Mouse (Mus musculus) stomach, embryonic 15.5 days (tissue): ENCODE data around the gene Dusp11. TPM values are rescaled to one million over a fixed set of nuclear protein-coding genes. Genes with fewer than 3 reads are reported as not detected.
"Not testable (repeated sequence)": the region's sequence is repeated elsewhere in the genome, so short reads cannot be mapped to it uniquely, and the experiment has no call there.

Source experiments
- ATAC-seq: fragments of 200-750 bp; cut with Nextera tagmentation; 2 replicates; pipeline ENCODE4 v1.8.0; 2017; ENCODE audit warnings: low read depth, moderate number of reproducible peaks, moderate TSS enrichment; ENCODE audit not compliant: insufficient read depth, low FRiP score
- H3K27ac ChIP-seq: fragments of 300-500 bp; sonication (generic); 2 replicates; pipeline ENCODE4 v1.5.1; 2015; ENCODE audit warnings: mild to moderate bottlenecking, inconsistent platforms
- H3K27me3 ChIP-seq: fragments of 300-500 bp; sonication (generic); replicated peaks from 2 replicates; pipeline ENCODE4 v1.6.1; 2015; ENCODE audit warnings: inconsistent platforms
- H3K36me3 ChIP-seq: fragments of 300-500 bp; sonication (generic); 2 replicates; pipeline ENCODE4 v1.6.1; 2015; ENCODE audit warnings: inconsistent platforms
- H3K4me1 ChIP-seq: fragments of 300-500 bp; sonication (generic); 2 replicates; pipeline ENCODE4 v1.6.1; 2015; ENCODE audit warnings: inconsistent platforms
- H3K4me2 ChIP-seq: fragments of 300-500 bp; sonication (generic); 2 replicates; pipeline ENCODE4 v1.6.1; 2015; ENCODE audit warnings: mild to moderate bottlenecking, inconsistent platforms
- H3K4me3 ChIP-seq: fragments of 300-500 bp; sonication (generic); replicated peaks from 2 replicates; pipeline ENCODE4 v1.5.1; 2015; ENCODE audit warnings: inconsistent platforms
- H3K9ac ChIP-seq: fragments of 300-500 bp; sonication (generic); 2 replicates; pipeline ENCODE4 v1.6.1; 2015; ENCODE audit warnings: inconsistent platforms
- H3K9me3 ChIP-seq: fragments of 300-500 bp; sonication (generic); 2 replicates; pipeline ENCODE4 v1.6.1; 2016; ENCODE audit warnings: inconsistent platforms
- WGBS: fragments of 180-500 bp; shearing (Covaris S2); methylation state at CpG from one replicate; pipeline ENCODE4 v1.1.7; 2015; 5-methylcytosine and 5-hydroxymethylcytosine counted together
- polyA plus RNA-seq: library from polyadenylated mRNA; unstranded; fragments of >200 nt; fragmentation: Nextera tagmentation; extraction: Ambion mirVana; gene quantifications from 2 replicates; pipeline ENCODE4 v1.2.1, GENCODE M21; 2015

Gene Dusp11
- polyA plus RNA-seq, result 39.4 and 41.2 TPM in 2 replicates

DNA sequence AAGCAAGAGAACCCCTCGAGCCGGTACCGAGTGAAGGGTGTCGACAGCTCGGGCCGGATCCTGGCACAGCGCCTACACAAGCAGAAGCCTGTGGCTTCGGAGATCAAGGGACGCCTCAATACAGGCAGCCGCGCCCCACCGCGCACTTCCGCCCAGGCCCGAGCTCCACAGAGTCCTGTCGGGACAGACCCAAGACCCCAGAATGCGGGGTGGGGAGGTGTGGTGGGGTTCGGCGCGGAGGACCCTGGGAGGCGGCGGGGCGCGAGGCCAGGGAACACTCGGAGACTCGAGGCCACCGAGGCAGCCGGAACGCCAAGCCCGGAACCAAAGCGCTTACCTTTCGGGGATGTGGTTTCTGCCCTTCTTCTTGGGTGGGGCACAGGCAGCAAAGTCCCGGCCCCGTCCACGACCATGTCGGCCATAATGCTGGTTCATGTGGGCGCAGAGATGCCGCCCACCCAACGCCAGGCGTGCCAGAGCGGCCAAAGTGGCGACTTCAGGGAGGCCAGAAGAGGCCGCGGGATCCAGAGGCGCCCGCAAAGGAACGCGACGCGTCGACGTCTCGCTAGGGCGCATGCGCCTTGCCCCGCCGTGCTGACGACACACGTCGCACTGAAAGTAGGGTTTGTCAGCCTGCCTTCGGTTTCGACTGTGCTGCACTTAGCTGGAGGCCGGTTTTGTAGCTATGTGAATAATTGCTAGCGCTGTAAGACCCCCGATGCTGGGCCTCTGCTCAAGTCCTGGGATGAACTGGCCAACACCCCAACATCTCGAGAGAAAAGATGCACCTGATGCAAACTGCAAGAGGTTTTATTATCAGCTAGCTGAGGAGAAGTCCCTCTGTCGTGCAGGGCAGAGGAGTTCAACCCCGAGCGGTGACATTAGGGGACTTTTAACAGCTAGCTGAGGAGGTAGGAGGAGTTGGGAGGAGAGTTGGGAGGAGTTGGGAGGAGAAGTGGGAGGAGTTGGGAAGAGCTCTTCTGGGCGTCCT lies at the start of gene Dusp11:
Dusp11 (minus strand) TSS at position 567 of the 991 bp plus-strand sequence.
- under 1% methylated on average over 70 of the region's 70 CpGs for WGBS
- H3K4me2 ChIP-seq, result peak within 1 kb of the TSS; percentile 71
- peak; percentile 97 for ATAC-seq
- H3K9ac ChIP-seq, result peak within 1 kb of the TSS; percentile 98
- H3K27ac ChIP-seq, result peak within 1 kb of the TSS; percentile 100
- H3K4me1 ChIP-seq, result no peaks in the 10 kb centered on the region
- no peaks in the 10 kb centered on the region for H3K9me3 ChIP-seq
- H3K36me3 ChIP-seq, result peaks cover 7% of the 10 kb centered on the region
- peak within 1 kb of the TSS; percentile 78 for H3K4me3 ChIP-seq
- no peaks in the 10 kb centered on the region for H3K27me3 ChIP-seq

DNA sequence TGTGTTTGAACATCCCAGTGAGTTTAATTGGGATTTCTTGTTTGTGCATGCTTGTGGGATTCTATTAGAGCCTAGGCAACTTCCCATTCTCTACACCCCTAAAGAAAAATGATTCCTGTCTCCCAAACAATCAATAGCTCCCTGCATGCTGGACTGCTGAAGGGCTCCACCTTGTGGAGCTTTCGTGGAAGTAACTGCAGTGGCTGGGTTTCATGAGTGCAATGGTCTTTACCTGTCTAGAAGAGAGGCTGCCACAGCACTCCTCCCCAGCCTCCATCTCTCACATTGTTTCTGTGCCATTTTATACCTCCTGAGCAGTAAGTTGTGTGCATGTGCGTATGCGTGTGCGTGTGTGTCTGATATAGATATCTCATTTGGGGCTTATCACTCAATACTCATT lies 48.5 kb upstream of the Dusp11 start:
- no peaks in the 10 kb centered on the region for H3K4me1 ChIP-seq
- no peak overlapping the region for H3K4me3 ChIP-seq
- no peaks in the 10 kb centered on the region for H3K9me3 ChIP-seq
- ATAC-seq, result no peak
- no peaks in the 10 kb centered on the region for H3K36me3 ChIP-seq
- WGBS, result 34% methylated on average over 4 of the region's 4 CpGs
- H3K27me3 ChIP-seq, result no peaks in the 10 kb centered on the region
- H3K27ac ChIP-seq, result no peak overlapping the region
- no peak overlapping the region for H3K4me2 ChIP-seq
- H3K9ac ChIP-seq, result no peak overlapping the region

DNA sequence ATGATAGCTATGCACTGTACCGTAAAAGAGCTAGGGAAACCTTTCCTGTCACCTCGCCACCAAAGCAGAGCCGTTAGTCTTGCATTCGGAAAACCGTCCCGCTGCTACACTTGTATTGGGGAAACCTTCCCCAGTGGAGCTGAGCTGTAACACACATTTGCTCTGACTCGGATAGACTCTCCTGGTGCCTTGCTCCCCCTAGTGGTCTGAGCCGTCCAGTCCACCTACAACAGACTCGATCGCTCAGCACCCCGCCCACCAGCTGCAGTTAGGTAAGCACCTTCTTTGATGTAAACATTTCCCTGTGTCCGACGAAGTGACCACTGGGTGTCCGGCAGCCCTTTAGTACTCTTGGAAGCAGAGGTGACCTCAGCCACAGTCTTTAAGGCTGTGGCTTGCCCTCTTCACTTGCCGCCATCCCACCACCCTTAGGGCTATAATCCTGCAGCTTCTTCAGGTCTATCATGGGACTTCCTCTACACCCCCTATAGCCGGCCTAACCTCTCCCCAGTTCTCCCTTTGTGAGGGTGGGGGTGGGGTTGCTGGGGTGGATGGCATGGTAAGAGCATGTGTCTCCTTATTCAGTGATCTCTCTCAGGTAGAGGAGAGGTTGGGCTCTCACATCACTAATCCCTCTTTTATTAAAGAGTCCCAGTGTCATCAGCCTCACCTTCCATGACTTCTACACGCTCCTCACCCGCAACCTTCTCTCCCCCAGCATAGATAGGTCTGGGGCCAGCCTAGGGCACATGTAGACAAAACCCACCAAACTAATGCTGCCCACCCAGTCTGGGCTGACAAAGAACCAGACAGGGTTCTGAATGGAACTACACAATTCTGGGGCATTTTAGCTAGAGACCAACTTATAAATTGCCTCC lies 43.0 kb upstream of the Dusp11 start:
- Histone ChIP-seq H3K9me3 (no peaks in the 10 kb centered on the region), H3K4me2 (peak overlapping the region; percentile 50), H3K27ac (no peak overlapping the region), H3K27me3 (no peaks in the 10 kb centered on the region), H3K36me3 (no peaks in the 10 kb centered on the region), H3K4me3 (0 out of 2 replicates have a peak overlapping the region, but pooled peaks have one; percentile 12), H3K9ac (no peak overlapping the region), H3K4me1 (peaks cover 4% of the 10 kb centered on the region; the same call in 1 of the 2 replicates)
- WGBS, result 12% methylated on average over 18 of the region's 18 CpGs
- ATAC-seq, result peak; percentile 82

DNA sequence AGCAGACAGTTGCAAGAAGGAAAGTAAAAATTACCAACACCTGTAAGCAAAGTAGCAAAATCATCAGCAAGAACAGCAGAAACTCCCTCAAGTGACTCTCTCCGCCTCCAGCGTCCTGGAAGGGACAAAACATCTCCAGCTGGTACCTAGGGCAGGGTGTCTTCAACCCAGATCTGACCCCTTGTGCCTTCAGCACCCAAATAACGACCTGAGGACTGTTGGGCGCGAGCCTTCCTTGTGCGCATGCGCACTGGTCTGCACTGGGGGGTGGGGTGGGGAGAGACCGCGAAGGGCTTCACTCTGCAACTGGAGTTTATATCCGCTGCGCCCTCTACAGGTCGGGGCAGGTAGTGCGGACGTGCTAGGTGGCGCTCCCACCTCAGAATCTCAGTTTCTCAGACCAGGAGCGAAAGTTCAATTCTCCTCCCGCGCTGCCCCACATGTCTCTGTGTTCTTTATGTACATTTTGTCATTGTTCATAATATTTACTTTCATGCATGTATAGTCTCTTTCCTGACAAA lies 42.0 kb upstream of the Dusp11 start:
- no peak overlapping the region for H3K27ac ChIP-seq
- H3K27me3 ChIP-seq, result no peaks in the 10 kb centered on the region
- ATAC-seq, result no peak
- H3K4me1 ChIP-seq, result peaks cover 4% of the 10 kb centered on the region; the same call in 1 of the 2 replicates
- H3K4me3 ChIP-seq, result no peak overlapping the region
- no peaks in the 10 kb centered on the region for H3K36me3 ChIP-seq
- no peaks in the 10 kb centered on the region for H3K9me3 ChIP-seq
- WGBS, result 68% methylated on average over 18 of the region's 18 CpGs
- H3K4me2 ChIP-seq, result no peak overlapping the region
- no peak overlapping the region for H3K9ac ChIP-seq

DNA sequence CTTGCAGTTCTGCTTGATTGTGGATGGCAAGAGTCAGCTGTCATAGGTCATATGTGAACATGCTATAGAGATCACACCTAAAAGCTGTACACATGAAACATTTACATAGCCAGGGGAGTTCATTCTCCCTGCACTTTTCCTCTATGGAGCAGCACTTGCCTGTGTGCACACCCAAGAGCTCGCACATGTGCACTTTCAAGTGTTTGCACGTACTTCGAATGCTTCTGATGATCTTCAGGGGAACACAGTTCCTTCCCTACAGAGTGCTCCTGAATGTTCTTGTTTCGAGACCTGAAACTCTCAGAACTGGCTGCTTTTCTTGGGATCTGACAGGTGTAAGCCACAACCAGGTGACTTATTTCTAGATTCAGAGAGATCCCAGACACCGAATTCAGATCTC lies 29.3 kb upstream of the Dusp11 start:
- WGBS, result 80% methylated on average over 5 of the region's 5 CpGs
- H3K36me3 ChIP-seq, ATAC-seq, H3K4me1 ChIP-seq, H3K9me3 ChIP-seq, H3K27me3 ChIP-seq, H3K27ac ChIP-seq, H3K9ac ChIP-seq, H3K4me3 ChIP-seq, H3K4me2 ChIP-seq: not testable (repeated sequence)

DNA sequence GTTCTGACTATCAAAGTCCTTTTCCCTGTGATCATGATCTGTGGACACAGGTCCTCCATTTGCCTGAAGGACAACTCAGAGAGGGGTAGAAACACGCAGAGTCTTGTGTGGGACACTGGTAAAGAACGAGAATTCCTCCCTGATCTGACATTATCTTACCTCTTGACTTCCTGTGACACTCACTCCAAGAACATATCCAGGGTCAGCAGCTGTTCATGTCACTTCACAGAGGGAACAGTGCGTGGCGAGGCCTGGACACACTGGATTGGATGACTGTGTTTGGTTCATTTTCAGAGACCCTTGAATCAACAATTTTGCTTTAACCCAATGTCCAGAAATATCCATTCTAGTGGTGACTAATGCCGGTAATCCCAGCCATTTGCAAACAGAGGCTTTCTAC lies 28.1 kb upstream of the Dusp11 start:
- not testable (repeated sequence) for H3K9ac ChIP-seq, H3K4me2 ChIP-seq, H3K9me3 ChIP-seq, H3K27ac ChIP-seq, H3K36me3 ChIP-seq, H3K27me3 ChIP-seq, H3K4me1 ChIP-seq, H3K4me3 ChIP-seq, ATAC-seq
- 81% methylated on average over 5 of the region's 5 CpGs for WGBS

DNA sequence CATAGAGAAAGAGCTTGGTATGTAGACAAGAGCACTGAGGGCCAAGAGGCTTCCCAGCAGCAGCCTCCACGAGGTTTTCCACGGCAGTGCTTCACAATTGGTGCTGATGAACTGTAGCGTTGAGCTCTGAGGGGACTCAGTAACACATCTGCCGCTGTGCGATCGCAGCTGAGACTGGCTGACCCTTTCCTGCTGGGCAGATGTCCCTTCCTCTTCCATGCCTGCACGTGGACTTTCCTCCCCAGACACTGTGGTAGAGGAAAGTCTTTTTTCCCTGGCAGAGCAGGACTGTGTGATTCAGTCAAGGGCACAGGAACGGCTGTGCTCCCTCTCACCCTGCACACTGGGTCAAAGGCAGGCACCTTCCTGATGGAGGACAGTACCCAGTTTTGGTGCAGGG lies 22.9 kb upstream of the Dusp11 start:
- H3K4me1 ChIP-seq, result no peaks in the 10 kb centered on the region
- H3K27me3 ChIP-seq, result no peaks in the 10 kb centered on the region
- no peak overlapping the region for H3K4me3 ChIP-seq
- no peaks in the 10 kb centered on the region for H3K36me3 ChIP-seq
- WGBS, result 82% methylated on average over 8 of the region's 8 CpGs
- no peak for ATAC-seq
- no peak overlapping the region for H3K9ac ChIP-seq
- no peaks in the 10 kb centered on the region for H3K9me3 ChIP-seq
- no peak overlapping the region for H3K4me2 ChIP-seq
- H3K27ac ChIP-seq, result no peak overlapping the region

DNA sequence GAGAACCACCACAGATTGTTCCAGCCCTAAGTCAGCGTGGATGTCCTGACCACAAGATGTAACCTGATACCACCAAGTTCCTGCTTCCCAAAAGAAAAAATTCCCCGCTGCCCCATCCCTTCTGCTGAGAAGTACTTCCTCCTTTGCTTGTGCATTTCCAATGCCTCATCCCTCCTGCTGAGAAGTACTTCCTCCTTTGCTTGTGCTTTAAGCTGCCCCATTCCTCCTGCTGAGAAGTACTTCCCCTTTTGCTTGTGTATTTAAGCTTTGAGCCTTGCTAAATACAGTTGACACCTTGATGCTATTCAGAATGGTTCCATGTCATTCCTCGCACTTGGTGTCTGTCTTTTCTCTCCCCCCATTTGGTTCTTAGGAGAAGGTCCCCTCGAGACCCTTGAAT lies 17.3 kb upstream of the Dusp11 start:
- H3K4me3 ChIP-seq, H3K27ac ChIP-seq, H3K4me1 ChIP-seq, H3K9me3 ChIP-seq, H3K36me3 ChIP-seq, H3K9ac ChIP-seq, H3K27me3 ChIP-seq, H3K4me2 ChIP-seq, ATAC-seq: not testable (repeated sequence)
- 88% methylated on average over 4 of the region's 4 CpGs for WGBS

DNA sequence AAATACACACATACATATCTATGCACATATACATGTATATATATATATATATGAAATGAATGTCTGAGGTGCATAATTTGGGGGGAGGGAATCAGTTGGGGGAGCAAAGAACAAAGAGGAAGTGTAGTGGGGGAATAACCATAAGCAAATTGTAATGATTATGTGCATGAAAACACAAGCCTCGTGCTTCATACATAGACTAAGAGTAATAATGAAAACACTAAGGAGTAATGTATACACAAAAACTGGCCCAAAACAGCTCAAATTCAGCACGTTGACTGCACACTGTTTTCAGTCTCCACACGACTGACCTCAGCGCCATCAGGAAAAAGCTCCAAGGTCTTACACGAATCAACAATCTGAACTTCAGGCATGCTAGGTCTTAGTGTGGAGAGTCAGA lies 14.8 kb upstream of the Dusp11 start:
- no peaks in the 10 kb centered on the region for H3K27me3 ChIP-seq
- no peak overlapping the region for H3K9ac ChIP-seq
- no peaks in the 10 kb centered on the region for H3K36me3 ChIP-seq
- no peaks in the 10 kb centered on the region for H3K9me3 ChIP-seq
- no peak overlapping the region for H3K4me3 ChIP-seq
- no peak for ATAC-seq
- WGBS, result 76% methylated on average over 5 of the region's 5 CpGs
- H3K4me1 ChIP-seq, result no peaks in the 10 kb centered on the region; the same call in 1 of the 2 replicates
- H3K4me2 ChIP-seq, result no peak overlapping the region
- H3K27ac ChIP-seq, result no peak overlapping the region

DNA sequence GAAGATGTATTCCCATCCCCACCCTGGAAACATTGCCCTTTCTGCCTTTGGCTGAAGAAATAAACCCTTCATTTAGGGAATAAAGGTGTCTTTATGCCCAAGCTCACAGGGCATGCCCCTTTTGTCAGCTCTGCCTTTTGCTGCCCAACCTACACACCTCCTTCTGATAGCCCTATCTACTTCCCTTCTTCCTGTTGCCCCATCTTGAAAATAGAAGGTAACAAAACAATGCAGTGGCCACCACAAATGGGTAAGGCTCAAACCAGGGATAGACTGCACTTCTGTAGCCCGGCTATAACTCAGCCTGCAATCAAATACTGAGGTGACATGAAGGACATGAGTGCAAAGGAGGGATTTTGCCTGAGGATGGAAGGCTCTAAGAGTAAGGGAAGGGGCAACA lies 14.3 kb upstream of the Dusp11 start:
- ATAC-seq, result no peak
- Histone ChIP-seq H3K4me2 (no peak overlapping the region), H3K27me3 (no peaks in the 10 kb centered on the region), H3K9me3 (no peaks in the 10 kb centered on the region), H3K4me3 (no peak overlapping the region), H3K4me1 (no peaks in the 10 kb centered on the region; the same call in 1 of the 2 replicates), H3K27ac (no peak overlapping the region), H3K36me3 (no peaks in the 10 kb centered on the region), H3K9ac (no peak overlapping the region)
- WGBS, result 72% methylated on average over 1 of the region's 1 CpGs

DNA sequence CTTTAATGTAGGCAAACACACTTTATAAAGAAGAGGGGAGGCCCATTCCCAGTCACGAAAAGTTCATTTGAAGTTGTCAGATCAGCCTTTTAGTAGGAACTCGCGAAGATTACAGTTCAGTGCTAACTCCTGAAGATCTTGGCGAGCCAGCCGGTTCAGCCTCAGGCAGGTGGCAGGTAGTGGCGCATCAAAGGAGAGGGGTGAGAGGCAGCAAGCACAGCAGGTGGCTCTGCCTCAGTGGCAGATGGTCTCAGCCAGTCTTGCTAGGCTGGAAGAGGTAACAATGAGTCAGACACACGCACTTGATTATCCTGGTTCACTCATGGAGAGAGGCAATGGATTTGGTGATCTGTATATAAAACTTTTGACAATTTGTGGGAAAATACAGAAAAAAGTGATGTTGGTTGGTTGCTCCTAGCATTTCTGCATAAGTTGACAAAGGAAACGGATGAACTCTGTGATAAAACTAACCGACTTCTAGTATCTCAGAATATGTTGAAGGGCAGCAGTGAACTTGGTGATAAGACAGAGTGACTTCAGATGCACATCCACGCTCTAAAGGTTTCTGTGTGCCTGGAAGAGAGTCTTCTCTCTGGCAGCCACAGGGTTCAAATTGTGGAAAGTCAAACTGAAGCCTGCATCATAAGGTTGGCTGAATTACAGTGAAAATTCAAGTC lies 13.6 kb upstream of the Dusp11 start:
- H3K4me1 ChIP-seq, result no peaks in the 10 kb centered on the region; the same call in 1 of the 2 replicates
- H3K27ac ChIP-seq, result no peak overlapping the region
- no peaks in the 10 kb centered on the region for H3K36me3 ChIP-seq
- no peaks in the 10 kb centered on the region for H3K9me3 ChIP-seq
- no peaks in the 10 kb centered on the region for H3K27me3 ChIP-seq
- no peak overlapping the region for H3K4me2 ChIP-seq
- H3K4me3 ChIP-seq, result no peak overlapping the region
- H3K9ac ChIP-seq, result no peak overlapping the region
- 55% methylated on average over 10 of the region's 10 CpGs for WGBS
- no peak for ATAC-seq
